Mouse (Mus musculus): ENCODE measurements around the gene Klf2. TPM values are rescaled to one million over a fixed set of nuclear protein-coding genes. Genes with fewer than 3 reads are reported as not detected.

Gene Klf2
- polyA plus RNA-seq, 1 experiment = 1.4 TPM

DNA sequence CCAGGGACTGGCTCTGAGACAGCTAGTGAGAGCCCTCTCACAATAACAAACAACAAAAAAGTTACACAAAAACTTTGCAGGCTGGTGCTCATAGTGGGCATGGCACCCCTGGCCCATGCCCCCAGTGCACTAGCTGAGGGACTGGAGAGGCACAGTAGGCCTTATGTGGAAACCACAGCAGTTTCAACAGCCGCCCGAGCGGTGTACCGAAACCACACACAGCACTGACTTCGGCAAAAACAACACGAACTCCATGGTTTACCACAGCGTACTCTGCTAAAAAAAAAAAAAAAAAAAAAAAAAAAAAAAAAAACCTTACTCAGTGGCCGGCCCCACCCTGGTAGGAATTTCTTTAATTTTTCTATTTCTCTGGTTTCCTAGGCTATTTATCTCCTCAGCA, 31.9 kb downstream of the Klf2 start:
- H3K27me3 ChIP-seq (ENCODE audit: control insufficient read depth) = no peaks in the 10 kb centered on the region
- H3K4me3 ChIP-seq (replicated peaks) = no peak overlapping the region
- no peaks in the 10 kb centered on the region for H3K9me3 ChIP-seq (ENCODE audit: control insufficient read depth, low read length)
- no peak for TF ChIP-seq TAL1 (IDR thresholded peaks at IDR 0.05; ENCODE audit: low read length)
- no peak for TF ChIP-seq GATA1 (IDR thresholded peaks at IDR 0.05; ENCODE audit: low read length)
- peaks cover 12% of the 10 kb centered on the region for H3K4me1 ChIP-seq (ENCODE audit: control insufficient read depth)
- peaks cover 34% of the 10 kb centered on the region for H3K36me3 ChIP-seq (ENCODE audit: control insufficient read depth)

DNA sequence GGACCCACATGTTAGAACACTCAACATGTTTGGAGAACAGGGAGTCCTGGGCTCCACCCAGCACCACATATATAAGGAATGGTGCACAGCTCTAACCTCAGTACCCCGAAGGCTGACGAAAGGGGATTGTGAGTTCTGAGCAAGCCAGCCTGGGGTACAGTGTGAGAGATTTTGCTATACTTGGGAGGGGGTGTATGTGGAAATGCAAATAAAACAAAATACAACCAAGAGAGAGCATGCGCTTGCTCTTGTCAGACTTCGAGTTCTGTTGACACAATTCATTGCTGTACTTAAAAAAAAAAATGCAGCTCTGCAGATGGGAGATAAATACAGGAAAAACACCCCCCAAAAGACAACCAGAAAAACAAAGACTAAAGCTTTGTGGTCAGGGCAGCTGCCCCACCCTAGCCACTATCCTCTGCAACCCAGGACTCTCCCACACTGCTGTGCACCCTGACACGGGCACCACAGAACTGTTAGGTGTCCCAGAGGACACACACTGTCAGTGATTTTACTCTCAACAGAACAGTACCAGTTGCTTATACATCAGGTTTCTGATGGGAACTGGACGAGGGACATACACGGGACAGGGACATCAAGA, 32.7 kb downstream of the Klf2 start:
- Histone ChIP-seq H3K27me3 (ENCODE audit: control insufficient read depth) (no peaks in the 10 kb centered on the region), H3K4me3 (replicated peaks) (no peak overlapping the region), H3K36me3 (ENCODE audit: control insufficient read depth) (peaks cover 38% of the 10 kb centered on the region), H3K9me3 (ENCODE audit: control insufficient read depth, low read length) (no peaks in the 10 kb centered on the region), H3K4me1 (ENCODE audit: control insufficient read depth) (peaks cover 13% of the 10 kb centered on the region)
- TF ChIP-seq TAL1 (IDR thresholded peaks at IDR 0.05; ENCODE audit: low read length) (no peak), GATA1 (IDR thresholded peaks at IDR 0.05; ENCODE audit: low read length) (no peak)

DNA sequence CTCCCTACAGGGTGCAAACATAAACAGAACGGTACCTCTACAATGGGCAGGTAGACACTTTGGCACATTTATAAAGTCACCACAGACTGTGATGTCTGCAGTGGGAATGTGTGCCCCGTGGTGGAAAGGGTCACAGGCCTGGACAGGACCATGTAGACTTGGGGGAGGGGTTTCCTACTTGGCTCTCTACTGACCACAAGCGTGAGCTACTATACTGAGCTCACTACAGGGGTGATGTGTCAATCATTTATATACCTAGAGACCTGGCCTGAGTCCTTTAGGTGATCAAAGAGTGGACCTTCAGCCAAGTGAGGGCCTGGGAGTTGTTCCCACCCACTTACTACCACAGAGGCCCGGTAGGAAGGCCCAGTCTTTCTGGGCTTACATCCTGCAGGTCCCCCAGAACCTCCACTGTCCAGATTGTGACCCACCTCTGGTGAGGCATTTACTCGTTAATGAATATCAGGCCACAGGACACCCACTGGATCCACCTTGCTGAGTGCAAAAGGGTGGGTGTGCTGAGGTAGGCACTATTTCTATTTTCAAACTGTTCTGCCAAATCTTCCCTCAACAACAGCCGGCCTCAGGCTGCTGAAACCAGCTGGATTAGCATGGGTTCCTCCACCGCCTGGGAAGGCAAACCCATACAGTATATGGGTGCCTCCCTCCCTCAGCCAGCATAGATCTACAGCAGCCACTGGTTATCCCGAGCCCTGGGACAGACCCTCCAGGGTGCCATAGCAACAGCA, 34.3 kb downstream of the Klf2 start:
- H3K4me3 ChIP-seq (replicated peaks) = no peak overlapping the region
- peaks cover 42% of the 10 kb centered on the region for H3K36me3 ChIP-seq (ENCODE audit: control insufficient read depth)
- H3K27me3 ChIP-seq (ENCODE audit: control insufficient read depth) = no peaks in the 10 kb centered on the region
- no peak for TF ChIP-seq TAL1 (IDR thresholded peaks at IDR 0.05; ENCODE audit: low read length)
- TF ChIP-seq GATA1 (IDR thresholded peaks at IDR 0.05; ENCODE audit: low read length) = no peak
- no peaks in the 10 kb centered on the region for H3K9me3 ChIP-seq (ENCODE audit: control insufficient read depth, low read length)
- H3K4me1 ChIP-seq (ENCODE audit: control insufficient read depth) = peaks cover 13% of the 10 kb centered on the region

DNA sequence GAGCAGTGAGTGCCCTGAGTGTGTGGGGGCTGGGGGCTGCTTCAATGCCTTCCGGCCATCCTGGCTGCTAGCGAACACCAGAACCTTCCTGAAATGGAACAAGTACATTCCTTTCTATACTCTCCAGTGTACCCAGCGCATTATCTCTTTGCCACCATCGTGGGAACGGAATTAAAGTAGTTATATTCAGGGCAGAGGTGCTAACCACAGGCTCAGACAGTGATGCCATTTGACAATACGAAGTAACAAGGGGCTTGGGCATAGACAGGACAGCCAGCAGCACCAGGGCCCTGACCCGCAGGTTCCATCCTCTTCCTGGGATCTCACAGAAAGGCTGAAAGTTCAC, 34.8 kb downstream of the Klf2 start:
- Histone ChIP-seq H3K36me3 (ENCODE audit: control insufficient read depth) (peaks cover 47% of the 10 kb centered on the region), H3K9me3 (ENCODE audit: control insufficient read depth, low read length) (no peaks in the 10 kb centered on the region), H3K27me3 (ENCODE audit: control insufficient read depth) (no peaks in the 10 kb centered on the region), H3K4me3 (replicated peaks) (no peak overlapping the region), H3K4me1 (ENCODE audit: control insufficient read depth) (peaks cover 13% of the 10 kb centered on the region)
- TF ChIP-seq GATA1 (IDR thresholded peaks at IDR 0.05; ENCODE audit: low read length) = no peak
- no peak for TF ChIP-seq TAL1 (IDR thresholded peaks at IDR 0.05; ENCODE audit: low read length)

GRCm38 (mm10) chr8:72354272-72354671, 35.4 kb downstream of the Klf2 start:
- Histone ChIP-seq H3K4me1 (ENCODE audit: control insufficient read depth) (peaks cover 13% of the 10 kb centered on the region), H3K9me3 (ENCODE audit: control insufficient read depth, low read length) (no peaks in the 10 kb centered on the region), H3K36me3 (ENCODE audit: control insufficient read depth) (peaks cover 53% of the 10 kb centered on the region), H3K4me3 (replicated peaks) (no peak overlapping the region), H3K27me3 (ENCODE audit: control insufficient read depth) (no peaks in the 10 kb centered on the region)
- TF ChIP-seq TAL1 (IDR thresholded peaks at IDR 0.05; ENCODE audit: low read length) = no peak
- no peak for TF ChIP-seq GATA1 (IDR thresholded peaks at IDR 0.05; ENCODE audit: low read length)

- Histone ChIP-seq H3K9me3 (ENCODE audit: control insufficient read depth, low read length) (no peaks in the 10 kb centered on the region), H3K36me3 (ENCODE audit: control insufficient read depth) (peaks cover 72% of the 10 kb centered on the region), H3K4me1 (ENCODE audit: control insufficient read depth) (peaks cover 13% of the 10 kb centered on the region), H3K4me3 (replicated peaks) (no peak overlapping the region), H3K27me3 (ENCODE audit: control insufficient read depth) (no peaks in the 10 kb centered on the region)
- TF ChIP-seq GATA1 (IDR thresholded peaks at IDR 0.05; ENCODE audit: low read length) (no peak), TAL1 (IDR thresholded peaks at IDR 0.05; ENCODE audit: low read length) (no peak)
Observed at GRCm38 (mm10) chr8:72356593-72356992, 37.8 kb downstream of the Klf2 start.

- TF ChIP-seq TAL1 (IDR thresholded peaks at IDR 0.05; ENCODE audit: low read length) (no peak), GATA1 (IDR thresholded peaks at IDR 0.05; ENCODE audit: low read length) (no peak)
- Histone ChIP-seq H3K9me3 (ENCODE audit: control insufficient read depth, low read length) (no peaks in the 10 kb centered on the region), H3K4me1 (ENCODE audit: control insufficient read depth) (peaks cover 5% of the 10 kb centered on the region), H3K4me3 (replicated peaks) (no peak overlapping the region), H3K27me3 (ENCODE audit: control insufficient read depth) (no peaks in the 10 kb centered on the region), H3K36me3 (ENCODE audit: control insufficient read depth) (peaks cover 96% of the 10 kb centered on the region)
Observed at GRCm38 (mm10) chr8:72360162-72360561, 41.3 kb downstream of the Klf2 start.

DNA sequence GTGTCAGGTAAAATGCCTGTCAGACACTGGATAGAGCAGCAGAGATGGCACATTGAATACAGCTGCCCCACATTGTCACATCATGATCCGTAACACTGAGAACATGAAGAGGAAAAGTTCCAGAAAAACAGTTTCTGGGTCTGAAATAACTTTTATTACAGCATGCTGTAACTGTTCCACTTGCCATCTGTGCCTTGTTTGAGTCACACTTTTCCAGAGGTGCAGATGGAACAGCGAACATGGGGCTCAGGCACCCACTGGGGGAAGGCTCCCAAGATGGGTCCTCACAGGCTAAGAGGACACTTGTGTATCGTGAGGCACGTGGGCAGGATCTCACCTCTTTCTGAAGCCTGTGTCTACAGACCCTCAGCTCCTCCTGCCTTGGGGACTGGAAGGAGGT, 43.9 kb downstream of the Klf2 start:
- H3K27me3 ChIP-seq (ENCODE audit: control insufficient read depth) = no peaks in the 10 kb centered on the region
- H3K9me3 ChIP-seq (ENCODE audit: control insufficient read depth, low read length) = no peaks in the 10 kb centered on the region
- H3K36me3 ChIP-seq (ENCODE audit: control insufficient read depth) = peaks cover 96% of the 10 kb centered on the region
- no peak for TF ChIP-seq TAL1 (IDR thresholded peaks at IDR 0.05; ENCODE audit: low read length)
- TF ChIP-seq GATA1 (IDR thresholded peaks at IDR 0.05; ENCODE audit: low read length) = no peak
- no peak overlapping the region for H3K4me3 ChIP-seq (replicated peaks)
- no peaks in the 10 kb centered on the region for H3K4me1 ChIP-seq (ENCODE audit: control insufficient read depth)

GRCm38 (mm10) chr8:72363457-72363856, 44.6 kb downstream of the Klf2 start:
- Histone ChIP-seq H3K4me1 (ENCODE audit: control insufficient read depth) (no peaks in the 10 kb centered on the region), H3K27me3 (ENCODE audit: control insufficient read depth) (no peaks in the 10 kb centered on the region), H3K9me3 (ENCODE audit: control insufficient read depth, low read length) (no peaks in the 10 kb centered on the region), H3K4me3 (replicated peaks) (no peak overlapping the region), H3K36me3 (ENCODE audit: control insufficient read depth) (peaks cover 96% of the 10 kb centered on the region)
- TF ChIP-seq GATA1 (IDR thresholded peaks at IDR 0.05; ENCODE audit: low read length) (no peak), TAL1 (IDR thresholded peaks at IDR 0.05; ENCODE audit: low read length) (no peak)

Measured in erythroblast, embryonic 14.5 days (primary cell).